Mouse (Mus musculus) ES-E14 (cell line): ENCODE results near the gene Kdm4b. TPM values are rescaled to one million over a fixed set of nuclear protein-coding genes. Genes with fewer than 3 reads are reported as not detected.

Source experiments
- DNase-seq: peaks from one replicate; pipeline ENCODE4 v3.0.0-alpha.2; 2013; ENCODE audit warnings: low read depth, low spot score
- H3K27ac ChIP-seq: 2 replicates; pipeline ENCODE4 v1.5.1; 2012; ENCODE audit warnings: low read depth, mild to moderate bottlenecking, low read length, moderate library complexity, mixed read lengths; ENCODE audit not compliant: poor library complexity, insufficient read depth, severe bottlenecking
- H3K36me3 ChIP-seq: 2 replicates; pipeline ENCODE4 v1.6.1; 2012; ENCODE audit warnings: mild to moderate bottlenecking, low read length, moderate library complexity, mixed read lengths; ENCODE audit not compliant: control insufficient read depth, poor library complexity, insufficient read depth, severe bottlenecking
- H3K4me1 ChIP-seq, 2 experiments: fragments of 150-350 bp in 1 of 2; sonication (generic) in 1 of 2; 2 replicates each; pipeline ENCODE4 v1.6.1; 2012; ENCODE audit warnings: low read length in 2 of 2, mild to moderate bottlenecking in 1 of 2, mixed read lengths in 1 of 2; ENCODE audit not compliant: control insufficient read depth in 2 of 2, insufficient read depth in 2 of 2, poor library complexity in 1 of 2
- H3K4me3 ChIP-seq, 2 experiments: fragments of 150-350 bp in 1 of 2; sonication (generic) in 1 of 2; 2 replicates each; pipeline ENCODE4 v1.5.1; 2012; ENCODE audit warnings: low read length in 2 of 2, low read depth in 1 of 2, mild to moderate bottlenecking in 1 of 2, mixed read lengths in 1 of 2; ENCODE audit not compliant: insufficient read depth in 1 of 2, poor library complexity in 1 of 2, severe bottlenecking in 1 of 2
- H3K9ac ChIP-seq: 2 replicates; pipeline ENCODE4 v1.6.1; 2012; ENCODE audit warnings: low read depth, mild to moderate bottlenecking, low read length, mixed read lengths; ENCODE audit not compliant: poor library complexity, insufficient read depth, severe bottlenecking
- H3K9me3 ChIP-seq: fragments of 150-350 bp; sonication (generic); 2 replicates; pipeline ENCODE4 v1.6.1; 2012; ENCODE audit warnings: low read depth, mild to moderate bottlenecking, low read length; ENCODE audit not compliant: control insufficient read depth, insufficient read depth
- CHD2 ChIP-seq: IDR thresholded peaks from 2 replicates; pipeline ENCODE4 v1.6.1; 2014; ENCODE audit warnings: mild to moderate bottlenecking, low read depth, low read length, inconsistent platforms
- HCFC1 ChIP-seq: IDR thresholded peaks from 2 replicates; pipeline ENCODE4 v1.6.1; 2012; ENCODE audit warnings: low read length, inconsistent platforms, borderline replicate concordance; ENCODE audit not compliant: insufficient read depth
- MAFK ChIP-seq: IDR thresholded peaks from 2 replicates; pipeline ENCODE4 v1.6.1; 2014; ENCODE audit warnings: mild to moderate bottlenecking, low read depth, low read length, inconsistent platforms; ENCODE audit not compliant: insufficient read depth
- ZC3H11A ChIP-seq: IDR thresholded peaks from 2 replicates; pipeline ENCODE4 v1.6.1; 2012; ENCODE audit warnings: low read depth, mild to moderate bottlenecking, inconsistent platforms, low read length, borderline replicate concordance
- ZNF384 ChIP-seq: IDR thresholded peaks from 2 replicates; pipeline ENCODE4 v1.6.1; 2012; ENCODE audit warnings: low read depth, low read length, inconsistent platforms
- in situ Hi-C, 2 experiments: fragments of 600-800 bp; cut with MboI; formaldehyde crosslinking; loops; one replicate each; pipeline ENCODE4 v1.15.1; 2025; ENCODE audit warnings: low sequenced_read_pairs in 2 of 2, inconsistent platforms in 1 of 2; ENCODE audit not compliant: unreplicated experiment in 2 of 2
- total RNA-seq: library from RNA; depleted of rRNA; stranded (reverse); fragments of 300-350 nt; gene quantifications from 2 replicates; pipeline ENCODE4 v1.2.3, GENCODE M21; 2012

Gene Kdm4b
- total RNA-seq, 1 experiment = 21.1 TPM

- Histone ChIP-seq H3K4me3 (no peak overlapping the region), H3K4me1 (peaks cover 0 to 9% of the 10 kb centered on the region in 2 experiments; a peak in 1 of 4 replicates), H3K9ac (no peak overlapping the region), H3K27ac (no peak overlapping the region), H3K9me3 (no peaks in the 10 kb centered on the region), H3K36me3 (peaks cover 33% of the 10 kb centered on the region; the same call in 1 of the 2 replicates)
- no peak for DNase-seq
- in situ Hi-C loops = no loop called here
- TF ChIP-seq ZC3H11A = no peak
- no peak for TF ChIP-seq CHD2
- TF ChIP-seq HCFC1 = no peak
- TF ChIP-seq ZNF384 = no peak
- TF ChIP-seq MAFK = no peak
Measured at GRCm38 (mm10) chr17:56409759-56410158, 83.9 kb downstream of the Kdm4b start.

DNA sequence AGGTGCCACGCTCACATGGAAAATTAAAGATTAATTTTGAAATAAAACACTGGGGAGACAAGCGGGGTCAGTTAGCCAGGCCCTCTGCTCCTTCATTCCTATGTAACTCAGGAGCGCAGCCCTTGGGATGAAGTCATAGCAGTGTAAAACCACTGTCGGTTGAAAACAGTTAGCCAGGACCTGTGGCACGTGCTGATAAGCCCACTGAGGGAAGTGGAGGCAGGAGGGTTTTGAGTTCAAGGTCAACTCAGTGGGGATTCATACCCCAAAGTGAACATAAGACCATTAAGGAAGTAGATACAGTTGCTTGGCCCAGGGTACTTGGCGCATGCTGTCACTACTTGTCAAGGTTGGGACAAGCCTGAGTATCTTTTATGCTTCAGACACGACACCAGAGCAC lies 85.6 kb downstream of the Kdm4b start:
- no peak for DNase-seq

DNA sequence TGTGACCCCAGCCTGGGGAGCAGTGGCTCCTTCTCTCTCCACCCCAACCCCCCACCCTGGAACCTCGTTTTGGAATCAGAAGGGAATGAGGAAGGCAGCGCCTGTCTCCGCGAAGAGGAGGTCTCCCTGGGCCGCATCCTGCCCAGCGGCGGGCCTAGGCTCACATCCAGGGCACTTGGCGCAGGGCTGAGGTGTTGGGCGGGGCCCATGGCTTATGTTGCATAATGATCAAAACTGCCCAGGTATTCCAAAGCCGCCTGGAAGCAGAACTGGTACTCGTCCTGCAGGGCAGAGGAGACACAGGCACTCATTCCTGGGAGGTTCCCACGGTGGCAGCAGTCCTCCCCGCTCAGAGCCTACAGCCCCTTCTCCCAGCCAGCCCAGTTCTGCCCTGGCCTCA lies 87.3 kb downstream of the Kdm4b start:
- Histone ChIP-seq H3K9me3 (no peaks in the 10 kb centered on the region), H3K27ac (no peak overlapping the region), H3K9ac (0 out of 2 replicates have a peak overlapping the region, but pooled peaks have one; percentile 22), H3K4me1 (peaks cover 0 to 12% of the 10 kb centered on the region in 2 experiments; a peak in 1 of 4 replicates), H3K4me3 (peak overlapping the region in 1 of 2 experiments; percentile 2; a peak in 1 of 4 replicates), H3K36me3 (peaks cover 52% of the 10 kb centered on the region; the same call in 1 of the 2 replicates)
- DNase-seq = no peak
- in situ Hi-C loops = no loop called here
- no peak for TF ChIP-seq HCFC1
- no peak for TF ChIP-seq ZC3H11A
- no peak for TF ChIP-seq ZNF384
- no peak for TF ChIP-seq CHD2
- no peak for TF ChIP-seq MAFK

More for the DNA sequence above, 85.6 kb downstream of the Kdm4b start:
- H3K9me3 ChIP-seq = no peaks in the 10 kb centered on the region
- H3K36me3 ChIP-seq = peaks cover 35% of the 10 kb centered on the region; the same call in 1 of the 2 replicates
- no peak for TF ChIP-seq MAFK
- no peak for TF ChIP-seq CHD2
- no peak for TF ChIP-seq HCFC1
- TF ChIP-seq ZNF384 = no peak
- H3K4me1 ChIP-seq = peaks cover 0 to 9% of the 10 kb centered on the region in 2 experiments; a peak in 1 of 4 replicates
- H3K4me3 ChIP-seq = no peak overlapping the region
- H3K27ac ChIP-seq = no peak overlapping the region
- in situ Hi-C loops = no loop called here
- no peak overlapping the region for H3K9ac ChIP-seq

DNA sequence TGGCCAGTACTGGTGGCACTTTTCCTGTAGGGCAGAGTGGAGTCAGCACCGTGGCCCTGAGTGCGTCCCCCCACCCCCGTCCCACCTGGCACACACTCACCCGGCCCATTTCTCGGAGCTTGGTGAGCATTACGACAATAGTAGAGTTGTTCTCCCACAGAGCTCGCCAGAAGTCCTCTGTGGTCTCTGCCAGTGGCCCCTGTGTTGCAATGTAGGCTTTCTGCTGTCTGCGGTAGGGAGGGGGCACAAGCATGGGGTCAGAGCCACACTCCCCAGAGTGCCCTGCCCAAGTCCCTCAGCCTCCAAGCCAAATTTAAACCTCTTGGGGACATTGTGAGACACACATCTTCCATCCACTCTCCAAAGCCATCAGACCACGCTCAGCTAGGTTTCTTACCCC lies 88.9 kb downstream of the Kdm4b start:
- Histone ChIP-seq H3K4me3 (no peak overlapping the region), H3K9me3 (no peaks in the 10 kb centered on the region), H3K27ac (no peak overlapping the region), H3K4me1 (peaks cover 0 to 13% of the 10 kb centered on the region in 2 experiments; a peak in 1 of 4 replicates), H3K9ac (no peak overlapping the region), H3K36me3 (peaks cover 68% of the 10 kb centered on the region)
- DNase-seq = no peak
- TF ChIP-seq CHD2 = no peak
- no peak for TF ChIP-seq HCFC1
- no peak for TF ChIP-seq MAFK
- TF ChIP-seq ZNF384 = no peak
- TF ChIP-seq ZC3H11A = no peak
- in situ Hi-C loops = no loop called here

- H3K27ac ChIP-seq = no peak overlapping the region
- H3K9ac ChIP-seq = no peak overlapping the region
- DNase-seq = no peak
- in situ Hi-C loops = no loop called here
- H3K36me3 ChIP-seq = peaks cover 78% of the 10 kb centered on the region
- TF ChIP-seq MAFK (no peak), CHD2 (no peak), ZNF384 (no peak), ZC3H11A (no peak), HCFC1 (no peak)
- H3K4me3 ChIP-seq = no peak overlapping the region
- H3K9me3 ChIP-seq = no peaks in the 10 kb centered on the region
- peaks cover 0 to 12% of the 10 kb centered on the region in 2 experiments; a peak in 1 of 4 replicates for H3K4me1 ChIP-seq
Measured at GRCm38 (mm10) chr17:56418304-56418703, 92.4 kb downstream of the Kdm4b start.
